In the genomic region with DNA sequence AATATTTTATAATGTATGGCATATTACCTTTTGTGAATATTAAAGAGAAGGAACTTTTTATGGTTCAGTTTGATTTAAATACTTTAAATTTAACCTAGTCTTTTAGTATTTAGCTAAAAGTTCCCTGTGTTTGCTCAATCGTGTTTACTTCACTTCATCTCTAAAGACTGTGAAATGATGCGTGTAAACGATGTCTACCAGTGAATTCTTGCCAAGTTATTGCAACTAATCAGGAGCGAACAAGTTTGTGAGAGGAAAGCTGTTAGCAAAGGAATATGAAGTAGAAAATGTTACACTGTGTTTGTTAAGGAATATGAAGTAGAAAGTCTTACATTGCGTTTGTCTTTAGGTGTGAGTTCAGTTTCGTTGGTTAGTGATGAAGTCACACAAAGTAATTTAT, we compare ENCODE assay signal across 16 mouse cellular contexts.
"Had no signal": no experiment of that assay in that cellular context is flagged by ENCODE, and none has a peak within 500 bp of the region (broad histone marks: within the 10 kb centered on the region; RNA-seq: fewer than 3 reads in every experiment).

No protein-coding gene starts in this region.

- H3K27ac ChIP-seq: neural tube, embryonic 12.5 days; neural tube, embryonic 13.5 days; neural tube, embryonic 15.5 days; stomach, embryonic 15.5 days; stomach, postnatal 0 days had no signal

- DNase-seq: right cerebral cortex, adult 18-20 months; right cerebral cortex, postnatal 14 days; right cerebral cortex, postnatal 25 days; right cerebral cortex, postnatal 4 days; spleen, adult 18-20 months; thymus, adult 18-20 months; thymus, adult 2 months; thymus, postnatal 14 days; thymus, postnatal 25 days; thymus, postnatal 36 days; thymus, postnatal 4 days had no signal

- H3K9ac ChIP-seq: neural tube, embryonic 12.5 days; neural tube, embryonic 13.5 days; neural tube, embryonic 15.5 days; stomach, embryonic 15.5 days had no signal

- H3K4me1 ChIP-seq: stomach, embryonic 15.5 days had no signal

- H3K27me3 ChIP-seq: neural tube, embryonic 12.5 days; neural tube, embryonic 13.5 days; neural tube, embryonic 15.5 days; stomach, embryonic 15.5 days had no signal

- H3K4me3 ChIP-seq: neural tube, embryonic 12.5 days; neural tube, embryonic 13.5 days; neural tube, embryonic 15.5 days; stomach, embryonic 15.5 days had no signal

- H3K9me3 ChIP-seq: neural tube, embryonic 12.5 days; neural tube, embryonic 13.5 days; neural tube, embryonic 15.5 days; stomach, embryonic 15.5 days had no signal

- H3K4me2 ChIP-seq: neural tube, embryonic 12.5 days; neural tube, embryonic 13.5 days; neural tube, embryonic 15.5 days; stomach, embryonic 15.5 days had no signal

- H3K36me3 ChIP-seq: neural tube, embryonic 12.5 days; neural tube, embryonic 13.5 days; neural tube, embryonic 15.5 days; stomach, embryonic 15.5 days had no signal
